Mouse (Mus musculus) kidney, embryonic 14.5 days (tissue): ENCODE measurements around the gene Kcnj15. TPM values are rescaled to one million over a fixed set of nuclear protein-coding genes. Genes with fewer than 3 reads are reported as not detected.

ENCODE experiments used
- ATAC-seq: fragments of 200-750 bp; cut with Nextera tagmentation; 2 replicates; pipeline ENCODE4 v1.8.0; 2017; ENCODE audit warnings: moderate number of reproducible peaks, mild to moderate bottlenecking, moderate TSS enrichment, moderate library complexity; ENCODE audit not compliant: low FRiP score, low TSS enrichment
- H3K27ac ChIP-seq: fragments of 300-500 bp; sonication (generic); 2 replicates; pipeline ENCODE4 v1.5.1; 2014; ENCODE audit warnings: low read depth, mild to moderate bottlenecking, low read length, moderate library complexity, mixed read lengths
- H3K27me3 ChIP-seq: fragments of 300-500 bp; sonication (generic); 2 replicates; pipeline ENCODE4 v1.6.1; 2014; ENCODE audit warnings: mild to moderate bottlenecking, low read length; ENCODE audit not compliant: control insufficient read depth, insufficient read depth
- H3K36me3 ChIP-seq: fragments of 300-500 bp; sonication (generic); 2 replicates; pipeline ENCODE4 v1.6.1; 2014; ENCODE audit warnings: low read length, mixed read lengths; ENCODE audit not compliant: control insufficient read depth, insufficient read depth
- H3K4me1 ChIP-seq: fragments of 300-500 bp; sonication (generic); 2 replicates; pipeline ENCODE4 v1.6.1; 2014; ENCODE audit warnings: low read length, mixed read lengths; ENCODE audit not compliant: control insufficient read depth, insufficient read depth
- H3K4me2 ChIP-seq: fragments of 300-500 bp; sonication (generic); replicated peaks from 2 replicates; pipeline ENCODE4 v1.6.1; 2014; ENCODE audit warnings: low read depth, mild to moderate bottlenecking, low read length
- H3K4me3 ChIP-seq: fragments of 300-500 bp; sonication (generic); 2 replicates; pipeline ENCODE4 v1.5.1; 2014; ENCODE audit warnings: mild to moderate bottlenecking, low read length
- H3K9ac ChIP-seq: fragments of 300-500 bp; sonication (generic); 2 replicates; pipeline ENCODE4 v1.6.1; 2014; ENCODE audit warnings: low read depth, mild to moderate bottlenecking, low read length, moderate library complexity
- H3K9me3 ChIP-seq: fragments of 300-500 bp; sonication (generic); 2 replicates; pipeline ENCODE4 v1.6.1; 2016; ENCODE audit warnings: low read length; ENCODE audit not compliant: control insufficient read depth
- WGBS: fragments of 180-500 bp; shearing (Covaris S2); extraction: QIAGEN DNeasy Blood & Tissue Kit; methylation state at CpG from one replicate; pipeline ENCODE4 v1.1.7; 2014; 5-methylcytosine and 5-hydroxymethylcytosine counted together
- polyA plus RNA-seq: library from polyadenylated mRNA; unstranded; fragments of >200 nt; fragmentation: Nextera tagmentation; extraction: Ambion mirVana; gene quantifications from 2 replicates; pipeline ENCODE4 v1.2.1, GENCODE M21; 2014

Kcnj15 gene
- polyA plus RNA-seq, 1 experiment from 2014 or later: 1.3 TPM

DNA sequence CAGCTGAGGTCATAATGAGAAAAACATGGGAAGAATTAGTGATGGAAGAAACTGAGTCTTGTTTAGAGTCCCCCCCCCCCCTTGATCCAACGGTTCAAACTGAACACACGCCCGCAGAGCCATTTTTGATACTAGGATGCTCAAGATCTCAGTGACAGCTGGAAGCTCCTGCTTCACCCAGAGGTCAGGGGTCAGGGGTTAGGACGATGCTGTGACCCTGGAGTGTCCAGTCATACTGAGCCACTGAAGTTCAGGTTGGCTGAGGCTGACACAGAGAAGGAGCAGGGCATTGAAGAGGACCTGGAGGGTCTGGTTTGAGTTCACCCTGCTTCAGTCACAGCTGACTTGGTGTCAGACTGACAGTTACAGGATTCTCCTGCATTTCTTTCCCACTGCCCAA, 4.4 kb downstream of the Kcnj15 start:
- no peak overlapping the region for H3K9ac ChIP-seq
- no peak overlapping the region for H3K4me3 ChIP-seq
- no peaks in the 10 kb centered on the region; the same call in 1 of the 2 replicates for H3K4me1 ChIP-seq
- H3K27ac ChIP-seq: no peak overlapping the region
- H3K9me3 ChIP-seq: no peaks in the 10 kb centered on the region
- H3K4me2 ChIP-seq: no peak overlapping the region
- 67% methylated on average over 4 of the region's 4 CpGs for WGBS
- ATAC-seq: no peak
- H3K36me3 ChIP-seq: no peaks in the 10 kb centered on the region
- H3K27me3 ChIP-seq: no peaks in the 10 kb centered on the region

DNA sequence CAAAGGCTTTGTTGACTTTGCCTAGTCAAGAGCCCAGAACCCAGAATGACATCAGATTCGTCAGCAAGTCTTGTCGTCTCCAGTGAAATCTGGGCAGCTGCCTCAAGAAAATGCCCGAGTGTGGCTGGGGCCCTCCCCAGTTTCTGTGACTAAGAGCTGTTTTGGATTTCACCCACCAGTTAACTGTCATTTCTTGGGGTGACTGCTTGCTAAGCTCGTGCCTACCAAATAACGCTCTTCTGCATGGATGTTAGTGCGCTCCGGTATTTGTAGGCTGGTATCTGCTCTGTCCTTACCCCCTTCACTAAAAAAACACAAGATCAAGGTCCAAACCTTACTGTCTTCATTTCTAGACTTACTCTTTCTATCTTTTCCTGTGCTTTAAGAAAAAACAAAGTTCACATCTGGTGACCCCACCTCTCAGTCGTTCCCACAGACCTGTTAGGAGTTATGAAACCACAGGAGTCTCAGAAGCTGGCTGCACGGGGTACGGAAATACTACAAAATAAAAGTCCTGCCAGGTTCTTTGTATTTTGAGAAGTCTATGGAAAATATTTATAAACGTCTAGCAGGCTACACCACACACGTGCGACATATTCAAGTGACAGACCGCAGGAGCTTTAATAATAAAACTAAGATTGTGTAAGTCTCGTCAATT, 5.5 kb downstream of the Kcnj15 start:
- ATAC-seq: no peak
- Histone ChIP-seq H3K4me2 (no peak overlapping the region), H3K36me3 (no peaks in the 10 kb centered on the region), H3K27me3 (no peaks in the 10 kb centered on the region), H3K4me3 (no peak overlapping the region), H3K27ac (no peak overlapping the region), H3K9ac (no peak overlapping the region), H3K4me1 (no peaks in the 10 kb centered on the region; the same call in 1 of the 2 replicates), H3K9me3 (no peaks in the 10 kb centered on the region)
- WGBS: 81% methylated on average over 15 of the region's 15 CpGs

GRCm38 (mm10) chr16:95264324-95264723, 7.0 kb downstream of the Kcnj15 start:
- H3K27ac ChIP-seq: no peak overlapping the region
- H3K36me3 ChIP-seq: no peaks in the 10 kb centered on the region
- H3K4me2 ChIP-seq: no peak overlapping the region
- no peaks in the 10 kb centered on the region for H3K27me3 ChIP-seq
- H3K9me3 ChIP-seq: no peaks in the 10 kb centered on the region
- ATAC-seq: no peak
- H3K9ac ChIP-seq: no peak overlapping the region
- WGBS: 50% methylated on average over 5 of the region's 5 CpGs
- H3K4me1 ChIP-seq: no peaks in the 10 kb centered on the region
- no peak overlapping the region for H3K4me3 ChIP-seq

DNA sequence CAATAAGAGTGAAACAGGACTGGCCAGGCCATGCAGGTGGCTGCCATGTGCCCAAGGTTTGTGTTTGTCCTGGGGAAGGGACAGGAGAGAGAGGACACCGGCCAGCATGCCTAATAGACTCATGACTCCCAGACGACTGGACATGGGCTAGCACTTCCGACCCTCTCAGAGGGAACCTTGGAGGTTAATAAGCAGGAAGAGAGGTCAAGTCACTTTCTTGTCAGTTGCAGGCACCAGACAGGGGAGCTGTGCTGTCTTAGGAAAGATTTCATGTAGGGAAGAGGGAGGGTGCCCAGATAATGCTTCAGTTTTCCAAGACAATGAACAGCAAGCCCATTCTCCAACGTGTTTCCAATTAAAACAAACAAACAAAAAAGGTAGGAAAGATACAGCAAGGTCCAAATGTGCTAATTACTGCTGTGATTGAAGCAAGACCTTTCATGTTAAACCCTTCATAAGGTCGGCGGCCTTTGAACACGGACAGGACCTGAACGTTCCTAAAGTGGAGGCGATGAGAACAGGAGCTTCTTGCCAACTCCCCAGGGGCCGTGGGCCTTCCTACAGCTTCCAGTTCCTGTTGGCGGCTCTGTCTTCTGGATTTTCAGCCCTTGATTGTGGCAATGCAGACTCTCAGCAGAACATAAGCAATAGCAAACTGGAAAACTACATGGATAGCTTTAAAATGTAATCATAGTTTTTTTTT, 10.3 kb downstream of the Kcnj15 start:
- Histone ChIP-seq H3K4me3 (no peak overlapping the region), H3K27me3 (no peaks in the 10 kb centered on the region), H3K4me2 (no peak overlapping the region), H3K9ac (no peak overlapping the region), H3K36me3 (no peaks in the 10 kb centered on the region), H3K4me1 (no peaks in the 10 kb centered on the region), H3K9me3 (no peaks in the 10 kb centered on the region), H3K27ac (no peak overlapping the region)
- no peak for ATAC-seq
- WGBS: 32% methylated on average over 11 of the region's 11 CpGs

GRCm38 (mm10) chr16:95269610-95270009, 12.3 kb downstream of the Kcnj15 start:
- Histone ChIP-seq H3K9me3 (no peaks in the 10 kb centered on the region), H3K27ac (no peak overlapping the region), H3K4me3 (no peak overlapping the region), H3K4me1 (no peaks in the 10 kb centered on the region), H3K4me2 (no peak overlapping the region), H3K36me3 (no peaks in the 10 kb centered on the region), H3K27me3 (no peaks in the 10 kb centered on the region), H3K9ac (no peak overlapping the region)
- WGBS: 71% methylated on average over 6 of the region's 6 CpGs
- ATAC-seq: no peak

DNA sequence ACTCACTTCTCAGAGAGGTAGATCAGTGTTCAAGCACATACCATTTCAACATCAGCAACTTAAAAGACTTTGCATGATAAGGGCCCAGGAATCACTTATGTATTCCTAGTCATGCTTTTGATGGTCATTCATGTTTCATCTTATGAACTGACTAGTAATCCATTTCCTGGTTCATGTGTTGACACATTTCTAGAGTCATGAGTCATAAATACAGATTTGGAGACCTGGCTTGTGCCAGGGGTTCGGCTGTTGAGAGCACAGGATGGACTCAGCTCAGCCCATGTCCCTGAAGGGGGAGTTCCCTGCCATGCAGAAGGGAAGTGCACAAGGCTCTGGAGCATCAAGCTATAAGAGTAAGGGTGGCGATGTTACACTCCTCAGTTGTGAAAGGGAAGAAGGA, 15.7 kb downstream of the Kcnj15 start:
- Histone ChIP-seq H3K9me3 (no peaks in the 10 kb centered on the region), H3K27me3 (no peaks in the 10 kb centered on the region), H3K36me3 (no peaks in the 10 kb centered on the region), H3K4me1 (no peaks in the 10 kb centered on the region), H3K4me2 (no peak overlapping the region), H3K27ac (no peak overlapping the region), H3K9ac (no peak overlapping the region), H3K4me3 (no peak overlapping the region)
- WGBS: 80% methylated on average over 2 of the region's 2 CpGs
- no peak for ATAC-seq

DNA sequence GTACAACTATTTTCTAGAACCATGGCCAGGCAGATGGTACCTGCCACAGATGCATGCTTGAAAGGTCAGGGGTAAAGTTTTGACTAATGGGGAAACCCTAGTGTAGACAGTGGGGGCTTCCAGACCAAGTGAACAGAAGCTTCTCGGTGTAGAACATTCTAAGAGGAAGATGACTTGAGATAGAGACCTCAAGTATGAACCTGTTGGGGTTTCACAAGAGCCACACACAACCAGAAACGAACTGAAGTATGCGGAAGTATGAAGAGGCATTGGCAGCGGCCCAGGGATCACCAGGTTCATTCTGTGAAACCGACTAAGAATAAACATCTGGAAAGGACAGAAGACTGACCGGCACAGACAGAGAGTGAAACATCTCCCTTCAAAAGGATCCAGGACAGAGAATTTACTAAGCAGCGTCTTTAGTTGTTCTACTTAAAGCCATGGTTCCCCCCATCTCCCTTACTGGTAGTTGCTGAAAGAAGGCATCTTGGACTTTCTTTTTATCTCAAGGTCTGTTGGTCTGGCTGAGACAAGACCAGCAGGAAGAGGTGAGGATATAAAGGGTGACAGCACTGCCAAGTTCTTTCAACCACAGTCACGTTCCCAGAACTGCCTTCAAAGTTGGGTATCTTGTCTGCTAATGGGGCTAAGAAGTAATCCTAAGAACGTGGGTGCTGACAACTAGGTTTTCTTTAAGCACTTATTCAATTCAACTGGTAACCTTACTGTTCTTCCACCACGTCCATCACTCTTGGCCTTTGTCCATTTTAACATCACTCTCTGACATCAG, 18.6 kb downstream of the Kcnj15 start:
- 85% methylated on average over 10 of the region's 10 CpGs for WGBS
- Histone ChIP-seq H3K9ac (no peak overlapping the region), H3K27me3 (no peaks in the 10 kb centered on the region), H3K27ac (no peak overlapping the region), H3K4me1 (no peaks in the 10 kb centered on the region), H3K4me3 (no peak overlapping the region), H3K36me3 (no peaks in the 10 kb centered on the region), H3K9me3 (no peaks in the 10 kb centered on the region), H3K4me2 (no peak overlapping the region)
- ATAC-seq: no peak

GRCm38 (mm10) chr16:95279015-95279414, 21.7 kb downstream of the Kcnj15 start:
- 64% methylated on average over 3 of the region's 3 CpGs for WGBS

GRCm38 (mm10) chr16:95280338-95280737, 23.0 kb downstream of the Kcnj15 start:
- no peak overlapping the region for H3K4me2 ChIP-seq
- H3K9me3 ChIP-seq: no peaks in the 10 kb centered on the region
- H3K36me3 ChIP-seq: no peaks in the 10 kb centered on the region
- H3K9ac ChIP-seq: no peak overlapping the region
- no peak overlapping the region for H3K4me3 ChIP-seq
- H3K4me1 ChIP-seq: no peaks in the 10 kb centered on the region
- H3K27me3 ChIP-seq: no peaks in the 10 kb centered on the region
- no peak overlapping the region for H3K27ac ChIP-seq
- no peak for ATAC-seq
- WGBS: 97% methylated on average over 3 of the region's 3 CpGs

More at GRCm38 (mm10) chr16:95279015-95279414, 21.7 kb downstream of the Kcnj15 start:
- Histone ChIP-seq H3K9me3 (no peaks in the 10 kb centered on the region), H3K4me3 (no peak overlapping the region), H3K4me2 (no peak overlapping the region), H3K27me3 (no peaks in the 10 kb centered on the region), H3K9ac (no peak overlapping the region), H3K36me3 (no peaks in the 10 kb centered on the region), H3K4me1 (no peaks in the 10 kb centered on the region), H3K27ac (no peak overlapping the region)
- ATAC-seq: no peak
